Mouse (Mus musculus): ENCODE results near the gene Bgn. TPM values are rescaled to one million over a fixed set of nuclear protein-coding genes. Genes with fewer than 3 reads are reported as not detected.

Gene Bgn
- polyA plus RNA-seq, 1 experiment = 317 TPM

DNA sequence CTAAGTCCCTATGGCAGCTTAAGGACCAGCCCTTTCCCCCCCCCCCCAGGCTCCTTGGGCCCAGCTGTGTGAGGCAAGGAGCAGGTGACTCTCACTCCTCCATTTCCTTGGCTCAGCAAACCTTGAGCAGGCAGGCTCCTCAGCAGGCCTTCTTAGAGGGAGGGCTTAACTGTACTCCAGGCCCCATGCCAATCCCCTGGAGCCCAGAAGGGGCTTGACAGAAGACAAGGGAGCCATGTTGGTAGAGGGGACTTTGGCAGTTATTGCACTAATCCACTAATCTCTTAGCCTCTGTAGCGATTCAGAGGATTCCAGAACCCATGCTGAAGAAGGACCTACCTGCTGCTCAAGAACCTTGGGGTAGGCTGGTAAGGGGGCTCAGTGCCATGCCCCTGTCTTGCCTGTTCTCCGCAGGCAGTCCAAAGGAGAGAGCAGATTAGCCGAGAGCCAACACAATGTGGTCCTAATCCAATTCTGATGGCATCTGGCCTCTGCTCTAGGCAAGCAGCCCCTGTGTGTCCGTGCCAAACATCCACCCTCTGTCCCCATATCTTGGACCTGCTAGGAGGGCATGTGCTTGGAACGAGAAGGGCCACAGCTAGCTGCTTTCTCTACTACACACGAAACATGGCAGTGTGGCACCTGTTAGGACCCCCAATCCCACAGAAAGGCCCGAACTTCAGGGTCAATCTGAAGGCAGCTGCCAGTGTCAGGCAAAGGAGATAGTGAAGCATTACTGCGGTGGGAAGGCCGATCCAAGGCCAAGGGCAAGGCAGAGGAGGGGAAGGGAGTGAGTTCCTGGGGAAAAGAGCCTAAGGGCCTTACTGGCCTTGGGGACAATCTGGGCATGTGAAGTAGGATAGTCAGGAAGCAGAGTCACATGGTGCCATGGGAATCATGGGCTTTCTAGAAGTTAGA is 42.1 kb downstream of the Bgn start:
- Histone ChIP-seq H3K4me1 (ENCODE audit: control insufficient read depth, insufficient read depth, insufficient read length) (no peaks in the 10 kb centered on the region; the same call in 1 of the 2 replicates), H3K36me3 (ENCODE audit: control insufficient read depth, insufficient read depth, low read length) (no peaks in the 10 kb centered on the region), H3K27me3 (ENCODE audit: control insufficient read depth, insufficient read depth, low read length) (no peaks in the 10 kb centered on the region), H3K27ac (ENCODE audit: insufficient read depth, low read length) (no peak overlapping the region), H3K4me3 (ENCODE audit: extremely low read depth, insufficient read depth, insufficient read length) (no peak overlapping the region)
- no peak for DNase-seq (ENCODE audit: low read depth in 1 of 2, low spot score in 2 of 2)
- TF ChIP-seq CTCF (IDR thresholded peaks at IDR 0.05; ENCODE audit: extremely low read depth, insufficient read depth, insufficient read length, insufficient replicate concordance) (no peak), POLR2A (IDR thresholded peaks at IDR 0.05; ENCODE audit: low read depth, low read length) (no peak)
- WGBS = 86% methylated on average over 9 of the region's 9 CpGs

- TF ChIP-seq POLR2A (IDR thresholded peaks at IDR 0.05; ENCODE audit: low read depth, low read length) (no peak), CTCF (IDR thresholded peaks at IDR 0.05; ENCODE audit: extremely low read depth, insufficient read depth, insufficient read length, insufficient replicate concordance) (no peak)
- DNase-seq (ENCODE audit: low read depth in 1 of 2, low spot score in 2 of 2) = no peak
- Histone ChIP-seq H3K27me3 (ENCODE audit: control insufficient read depth, insufficient read depth, low read length) (no peaks in the 10 kb centered on the region), H3K27ac (ENCODE audit: insufficient read depth, low read length) (no peak overlapping the region), H3K4me3 (ENCODE audit: extremely low read depth, insufficient read depth, insufficient read length) (no peak overlapping the region), H3K36me3 (ENCODE audit: control insufficient read depth, insufficient read depth, low read length) (no peaks in the 10 kb centered on the region), H3K4me1 (ENCODE audit: control insufficient read depth, insufficient read depth, insufficient read length) (no peaks in the 10 kb centered on the region; the same call in 1 of the 2 replicates)
- WGBS = 50% methylated on average over 3 of the region's 3 CpGs
These were observed 43.0 kb downstream of the Bgn start for GRCm38 (mm10) chrX:73526410-73526887.

DNA sequence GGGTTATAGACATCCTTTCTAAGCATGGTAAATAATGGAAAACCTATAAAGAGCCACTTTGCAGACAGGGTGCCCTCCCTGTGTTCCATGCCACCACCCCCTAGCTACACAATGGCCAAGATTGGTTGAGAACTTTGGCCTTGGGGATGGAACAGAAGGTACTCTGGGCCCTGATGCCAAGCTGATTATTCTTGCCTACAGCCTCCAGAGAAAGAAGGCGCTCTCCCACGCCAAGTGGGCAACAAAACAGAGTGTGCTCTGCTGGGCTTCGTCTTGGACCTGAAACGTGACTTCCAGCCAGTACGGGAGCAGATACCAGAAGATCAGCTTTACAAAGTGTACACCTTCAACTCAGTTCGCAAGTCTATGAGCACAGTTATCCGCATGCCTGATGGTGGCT is 54.5 kb downstream of the Bgn start:
- Histone ChIP-seq H3K36me3 (ENCODE audit: control insufficient read depth, insufficient read depth, low read length) (no peaks in the 10 kb centered on the region), H3K27me3 (ENCODE audit: control insufficient read depth, insufficient read depth, low read length) (no peaks in the 10 kb centered on the region), H3K27ac (ENCODE audit: insufficient read depth, low read length) (no peak overlapping the region), H3K4me1 (ENCODE audit: control insufficient read depth, insufficient read depth, insufficient read length) (no peaks in the 10 kb centered on the region), H3K4me3 (ENCODE audit: extremely low read depth, insufficient read depth, insufficient read length) (no peak overlapping the region)
- no peak for TF ChIP-seq CTCF (IDR thresholded peaks at IDR 0.05; ENCODE audit: extremely low read depth, insufficient read depth, insufficient read length, insufficient replicate concordance)
- no peak for TF ChIP-seq POLR2A (IDR thresholded peaks at IDR 0.05; ENCODE audit: low read depth, low read length)
- 87% methylated on average over 7 of the region's 7 CpGs for WGBS
- no peak for DNase-seq (ENCODE audit: low read depth in 1 of 2, low spot score in 2 of 2)

DNA sequence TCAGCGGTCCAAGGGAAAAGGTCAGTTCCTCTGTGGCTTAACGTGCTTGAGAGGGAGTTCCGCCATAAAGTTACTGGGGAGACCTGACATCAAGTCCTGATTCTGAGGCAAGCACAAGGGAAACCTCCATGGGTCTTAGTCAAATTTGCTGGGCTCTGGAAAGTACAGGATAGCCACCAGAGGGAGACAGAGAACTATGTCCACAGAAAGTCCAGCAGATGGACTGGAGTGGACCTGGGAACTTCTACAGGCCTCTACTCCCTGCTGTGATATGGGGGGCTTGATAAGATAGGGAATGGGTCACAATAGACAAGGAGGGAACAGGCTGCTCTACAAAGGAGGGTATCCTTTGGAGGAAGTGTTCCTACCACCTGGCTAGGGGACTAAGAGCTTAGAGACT is 59.9 kb downstream of the Bgn start:
- no peaks in the 10 kb centered on the region for H3K36me3 ChIP-seq (ENCODE audit: control insufficient read depth, insufficient read depth, low read length)
- H3K27ac ChIP-seq (ENCODE audit: insufficient read depth, low read length) = no peak overlapping the region
- H3K4me1 ChIP-seq (ENCODE audit: control insufficient read depth, insufficient read depth, insufficient read length) = no peaks in the 10 kb centered on the region
- whole genome bisulfite sequencing = 63% methylated on average over 3 of the region's 3 CpGs
- no peak overlapping the region for H3K4me3 ChIP-seq (ENCODE audit: extremely low read depth, insufficient read depth, insufficient read length)
- DNase-seq (ENCODE audit: low read depth in 1 of 2, low spot score in 2 of 2) = no peak
- TF ChIP-seq CTCF (IDR thresholded peaks at IDR 0.05; ENCODE audit: extremely low read depth, insufficient read depth, insufficient read length, insufficient replicate concordance) (no peak), POLR2A (IDR thresholded peaks at IDR 0.05; ENCODE audit: low read depth, low read length) (no peak)
- no peaks in the 10 kb centered on the region for H3K27me3 ChIP-seq (ENCODE audit: control insufficient read depth, insufficient read depth, low read length)

Other genes starting within 250 kb of the Bgn start
- gene Xlr4c, start 240.5 kb upstream of the Bgn start, polyA plus RNA-seq (2012; rRNA removed) = 0.97 and 1.4 TPM in 2 replicates
- gene Xlr3c, start 218.2 kb upstream of the Bgn start, polyA plus RNA-seq (2012; rRNA removed) = not detected in 2 replicates
- gene Xlr5a, start 190.6 kb upstream of the Bgn start, polyA plus RNA-seq (2012; rRNA removed) = not detected in 2 replicates
- gene Xlr5c, start 190.6 kb upstream of the Bgn start, polyA plus RNA-seq (2012; rRNA removed) = not detected in 2 replicates
- not detected in 2 replicates for gene Gm45015, start 146.8 kb upstream of the Bgn start, polyA plus RNA-seq (2012; rRNA removed)
- gene Zfp275, start 141.0 kb upstream of the Bgn start, polyA plus RNA-seq (2012; rRNA removed) = 10.3 and 12.7 TPM in 2 replicates
- gene Gm18336, start 84.9 kb upstream of the Bgn start, polyA plus RNA-seq (2012; rRNA removed) = not detected in 2 replicates
- gene Zfp92, start 72.5 kb upstream of the Bgn start, polyA plus RNA-seq (2012; rRNA removed) = 0.04 TPM in 1 of 2 replicates, not detected in the other
- gene Trex2, start 48.3 kb upstream of the Bgn start, polyA plus RNA-seq (2012; rRNA removed) = not detected in 2 replicates
- gene Haus7, start 24.6 kb upstream of the Bgn start, polyA plus RNA-seq (2012; rRNA removed) = 8.6 and 9.2 TPM in 2 replicates
- not detected in 2 replicates for gene Atp2b3, start 19.5 kb downstream of the Bgn start, polyA plus RNA-seq (2012; rRNA removed)
- 0.87 and 1.4 TPM in 2 replicates for gene Dusp9, start 155.8 kb downstream of the Bgn start, polyA plus RNA-seq (2012; rRNA removed)
- gene Pnck, start 176.5 kb downstream of the Bgn start, polyA plus RNA-seq (2012; rRNA removed) = 2.8 and 3.2 TPM in 2 replicates
- 4.5 and 5.5 TPM in 2 replicates for gene Slc6a8, start 189.5 kb downstream of the Bgn start, polyA plus RNA-seq (2012; rRNA removed)
- gene Bcap31, start 232.6 kb downstream of the Bgn start, polyA plus RNA-seq (2012; rRNA removed) = 18.7 and 23.9 TPM in 2 replicates
- 45.8 and 51.7 TPM in 2 replicates for gene Abcd1, start 233.0 kb downstream of the Bgn start, polyA plus RNA-seq (2012; rRNA removed)

All from spleen, adult 2 months (tissue).